Mouse (Mus musculus): ENCODE results near the gene Ccdc88c. TPM values are rescaled to one million over a fixed set of nuclear protein-coding genes. Genes with fewer than 3 reads are reported as not detected.

The Ccdc88c gene
- polyA plus RNA-seq, 1 experiment: 41.6 TPM

- Histone ChIP-seq H3K36me3 (ENCODE audit: control insufficient read depth, insufficient read depth, low read length) (no peaks in the 10 kb centered on the region), H3K27me3 (ENCODE audit: control insufficient read depth, insufficient read depth, low read length) (no peaks in the 10 kb centered on the region), H3K4me3 (ENCODE audit: control insufficient read depth, low read depth, low read length) (no peak overlapping the region), H3K4me1 (ENCODE audit: control insufficient read depth, insufficient read depth, low read length) (no peaks in the 10 kb centered on the region; the same call in 1 of the 2 replicates), H3K27ac (ENCODE audit: control insufficient read depth, insufficient read depth, low read depth, low read length) (no peak overlapping the region)
- TF ChIP-seq CTCF (IDR thresholded peaks at IDR 0.05; ENCODE audit: control insufficient read depth, insufficient read depth, insufficient replicate concordance, low read depth, low read length): no peak
- no peak for TF ChIP-seq POLR2A (IDR thresholded peaks at IDR 0.05; ENCODE audit: control insufficient read depth, low read depth, low read length)
Observed at GRCm38 (mm10) chr12:100887801-100888258, 141.0 kb downstream of the Ccdc88c start.

DNA sequence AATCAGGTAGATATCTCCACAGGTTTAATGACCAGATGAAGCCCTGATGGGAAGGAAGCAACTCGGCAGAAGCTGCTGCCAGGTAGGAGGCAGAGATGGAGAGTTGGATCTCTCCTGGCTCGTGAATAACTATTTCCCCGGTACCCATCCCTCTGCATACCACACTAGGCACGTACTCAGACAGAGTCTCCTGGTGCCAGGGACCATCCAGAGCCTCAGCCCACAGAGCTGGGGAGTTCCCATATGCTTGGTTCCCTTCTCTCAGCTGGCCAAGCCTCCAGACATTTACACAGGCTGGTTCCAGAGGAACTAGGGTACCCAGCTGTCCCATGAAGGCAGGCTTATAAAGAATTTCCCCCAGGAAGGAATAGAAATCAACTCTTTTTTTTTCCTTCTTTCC is 142.0 kb downstream of the Ccdc88c start:
- Histone ChIP-seq H3K36me3 (ENCODE audit: control insufficient read depth, insufficient read depth, low read length) (no peaks in the 10 kb centered on the region), H3K27ac (ENCODE audit: control insufficient read depth, insufficient read depth, low read depth, low read length) (no peak overlapping the region), H3K4me3 (ENCODE audit: control insufficient read depth, low read depth, low read length) (no peak overlapping the region), H3K27me3 (ENCODE audit: control insufficient read depth, insufficient read depth, low read length) (no peaks in the 10 kb centered on the region), H3K4me1 (ENCODE audit: control insufficient read depth, insufficient read depth, low read length) (no peaks in the 10 kb centered on the region; the same call in 1 of the 2 replicates)
- TF ChIP-seq CTCF (IDR thresholded peaks at IDR 0.05; ENCODE audit: control insufficient read depth, insufficient read depth, insufficient replicate concordance, low read depth, low read length) (no peak), POLR2A (IDR thresholded peaks at IDR 0.05; ENCODE audit: control insufficient read depth, low read depth, low read length) (no peak)

DNA sequence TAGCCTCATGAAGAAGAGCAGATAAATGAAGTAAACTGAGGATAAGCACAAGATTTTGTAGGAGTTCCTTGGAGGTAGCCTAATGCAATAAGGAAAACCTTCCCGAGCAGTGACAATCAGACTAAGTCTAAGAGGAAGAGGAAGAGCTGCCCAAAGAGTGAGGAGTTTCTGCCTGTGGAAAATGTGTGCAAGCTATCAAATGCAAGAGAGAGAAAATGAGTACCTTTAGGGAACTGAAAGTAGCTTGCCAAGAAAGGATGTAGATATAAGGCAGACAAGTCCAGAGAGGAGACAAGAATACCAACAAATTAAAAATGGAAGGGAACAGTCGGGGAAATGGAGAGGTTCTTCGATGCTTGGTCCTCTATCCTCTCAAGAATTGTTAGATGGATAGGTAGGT is 143.3 kb downstream of the Ccdc88c start:
- TF ChIP-seq CTCF (IDR thresholded peaks at IDR 0.05; ENCODE audit: control insufficient read depth, insufficient read depth, insufficient replicate concordance, low read depth, low read length) (no peak), POLR2A (IDR thresholded peaks at IDR 0.05; ENCODE audit: control insufficient read depth, low read depth, low read length) (no peak)
- Histone ChIP-seq H3K27me3 (ENCODE audit: control insufficient read depth, insufficient read depth, low read length) (no peaks in the 10 kb centered on the region), H3K27ac (ENCODE audit: control insufficient read depth, insufficient read depth, low read depth, low read length) (no peak overlapping the region), H3K4me1 (ENCODE audit: control insufficient read depth, insufficient read depth, low read length) (no peaks in the 10 kb centered on the region; the same call in 1 of the 2 replicates), H3K36me3 (ENCODE audit: control insufficient read depth, insufficient read depth, low read length) (no peaks in the 10 kb centered on the region), H3K4me3 (ENCODE audit: control insufficient read depth, low read depth, low read length) (no peak overlapping the region)

- Histone ChIP-seq H3K27ac (ENCODE audit: control insufficient read depth, insufficient read depth, low read depth, low read length) (no peak overlapping the region), H3K4me1 (ENCODE audit: control insufficient read depth, insufficient read depth, low read length) (no peaks in the 10 kb centered on the region; the same call in 1 of the 2 replicates), H3K27me3 (ENCODE audit: control insufficient read depth, insufficient read depth, low read length) (no peaks in the 10 kb centered on the region), H3K36me3 (ENCODE audit: control insufficient read depth, insufficient read depth, low read length) (no peaks in the 10 kb centered on the region), H3K4me3 (ENCODE audit: control insufficient read depth, low read depth, low read length) (no peak overlapping the region)
- TF ChIP-seq CTCF (IDR thresholded peaks at IDR 0.05; ENCODE audit: control insufficient read depth, insufficient read depth, insufficient replicate concordance, low read depth, low read length) (no peak), POLR2A (IDR thresholded peaks at IDR 0.05; ENCODE audit: control insufficient read depth, low read depth, low read length) (no peak)
Observed at GRCm38 (mm10) chr12:100883168-100883567, 145.7 kb downstream of the Ccdc88c start.

DNA sequence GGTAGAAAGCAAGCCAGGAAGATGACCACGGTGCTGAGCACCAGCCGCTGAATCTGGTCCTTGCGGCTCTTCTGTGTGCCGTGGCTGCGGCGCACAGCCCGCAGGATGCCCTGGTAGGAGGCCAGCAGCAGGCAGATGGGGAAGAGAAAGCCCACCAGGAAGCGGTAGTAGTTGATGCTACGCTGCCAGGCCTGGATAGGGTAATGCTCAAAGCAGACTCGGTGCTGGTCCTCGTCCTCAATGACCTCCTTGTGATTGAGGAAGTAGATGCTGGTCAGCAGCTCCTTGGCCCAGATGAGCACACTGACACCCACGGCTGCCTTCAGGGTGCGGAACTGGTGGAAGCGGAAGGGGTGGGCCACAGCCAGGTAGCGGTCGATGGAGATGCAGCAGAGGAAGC is 150.3 kb downstream of the Ccdc88c start:
- Histone ChIP-seq H3K36me3 (ENCODE audit: control insufficient read depth, insufficient read depth, low read length) (no peaks in the 10 kb centered on the region), H3K27me3 (ENCODE audit: control insufficient read depth, insufficient read depth, low read length) (no peaks in the 10 kb centered on the region), H3K4me1 (ENCODE audit: control insufficient read depth, insufficient read depth, low read length) (no peaks in the 10 kb centered on the region; the same call in 1 of the 2 replicates), H3K4me3 (ENCODE audit: control insufficient read depth, low read depth, low read length) (no peak overlapping the region), H3K27ac (ENCODE audit: control insufficient read depth, insufficient read depth, low read depth, low read length) (no peak overlapping the region)
- TF ChIP-seq CTCF (IDR thresholded peaks at IDR 0.05; ENCODE audit: control insufficient read depth, insufficient read depth, insufficient replicate concordance, low read depth, low read length): no peak
- TF ChIP-seq POLR2A (IDR thresholded peaks at IDR 0.05; ENCODE audit: control insufficient read depth, low read depth, low read length): no peak

- no peak overlapping the region for H3K27ac ChIP-seq (ENCODE audit: control insufficient read depth, insufficient read depth, low read depth, low read length)
- H3K4me3 ChIP-seq (ENCODE audit: control insufficient read depth, low read depth, low read length): no peak overlapping the region
- TF ChIP-seq POLR2A (IDR thresholded peaks at IDR 0.05; ENCODE audit: control insufficient read depth, low read depth, low read length) (no peak), CTCF (IDR thresholded peaks at IDR 0.05; ENCODE audit: control insufficient read depth, insufficient read depth, insufficient replicate concordance, low read depth, low read length) (no peak)
Observed at GRCm38 (mm10) chr12:100877936-100878335, 150.9 kb downstream of the Ccdc88c start.

GRCm38 (mm10) chr12:100875960-100876359 is 152.9 kb downstream of the Ccdc88c start:
- H3K4me3 ChIP-seq (ENCODE audit: control insufficient read depth, low read depth, low read length): no peak overlapping the region
- no peaks in the 10 kb centered on the region for H3K27me3 ChIP-seq (ENCODE audit: control insufficient read depth, insufficient read depth, low read length)
- no peak overlapping the region for H3K27ac ChIP-seq (ENCODE audit: control insufficient read depth, insufficient read depth, low read depth, low read length)
- no peaks in the 10 kb centered on the region; the same call in 1 of the 2 replicates for H3K4me1 ChIP-seq (ENCODE audit: control insufficient read depth, insufficient read depth, low read length)
- no peak for TF ChIP-seq POLR2A (IDR thresholded peaks at IDR 0.05; ENCODE audit: control insufficient read depth, low read depth, low read length)
- no peak for TF ChIP-seq CTCF (IDR thresholded peaks at IDR 0.05; ENCODE audit: control insufficient read depth, insufficient read depth, insufficient replicate concordance, low read depth, low read length)
- no peaks in the 10 kb centered on the region for H3K36me3 ChIP-seq (ENCODE audit: control insufficient read depth, insufficient read depth, low read length)

More at GRCm38 (mm10) chr12:100877936-100878335, 150.9 kb downstream of the Ccdc88c start:
- no peaks in the 10 kb centered on the region for H3K27me3 ChIP-seq (ENCODE audit: control insufficient read depth, insufficient read depth, low read length)
- H3K36me3 ChIP-seq (ENCODE audit: control insufficient read depth, insufficient read depth, low read length): no peaks in the 10 kb centered on the region
- no peaks in the 10 kb centered on the region; the same call in 1 of the 2 replicates for H3K4me1 ChIP-seq (ENCODE audit: control insufficient read depth, insufficient read depth, low read length)

Measured in testis, adult 2 months (tissue).